Mouse (Mus musculus) thymus, adult 2 months (tissue): Measurements from ENCODE around the gene Sorcs3.

Experiments
- CTCF ChIP-seq: fragments of 200-500 bp; IDR thresholded peaks from 2 replicates; pipeline ENCODE4 v1.5.1; 2012; ENCODE audit warnings: mild to moderate bottlenecking, control low read depth, low read length, moderate library complexity, borderline replicate concordance; ENCODE audit not compliant: control insufficient read depth, poor library complexity, insufficient read depth; ENCODE audit errors: extremely low read depth
- POLR2A ChIP-seq: fragments of 200-500 bp; IDR thresholded peaks from 2 replicates; pipeline ENCODE4 v1.6.1; 2012; ENCODE audit warnings: mild to moderate bottlenecking, low read length, control low read depth, moderate library complexity; ENCODE audit not compliant: control insufficient read depth, poor library complexity, insufficient read depth; ENCODE audit errors: extremely low read depth

GRCm38 (mm10) chr19:48280273-48280672, 74.4 kb downstream of the Sorcs3 start:
- TF ChIP-seq CTCF: no peak
- no peak for TF ChIP-seq POLR2A
